Mouse (Mus musculus) testis, adult 2 months (tissue): Measurements from ENCODE around the gene Yif1b. TPM values are rescaled to one million over a fixed set of nuclear protein-coding genes. Genes with fewer than 3 reads are reported as not detected.

Experiments
- H3K27ac ChIP-seq: fragments of 200-500 bp; 2 replicates; pipeline ENCODE4 v1.5.1; 2012; ENCODE audit warnings: low read depth, low read length; ENCODE audit not compliant: control insufficient read depth, insufficient read depth
- H3K27me3 ChIP-seq: fragments of 200-500 bp; 2 replicates; pipeline ENCODE4 v1.6.1; 2012; ENCODE audit warnings: mild to moderate bottlenecking, low read length, moderate library complexity; ENCODE audit not compliant: control insufficient read depth, insufficient read depth
- H3K36me3 ChIP-seq: fragments of 200-500 bp; 2 replicates; pipeline ENCODE4 v1.6.1; 2012; ENCODE audit warnings: mild to moderate bottlenecking, low read length; ENCODE audit not compliant: control insufficient read depth, insufficient read depth
- H3K4me1 ChIP-seq: fragments of 200-500 bp; 2 replicates; pipeline ENCODE4 v1.6.1; 2012; ENCODE audit warnings: low read length; ENCODE audit not compliant: control insufficient read depth, insufficient read depth
- H3K4me3 ChIP-seq: fragments of 200-500 bp; 2 replicates; pipeline ENCODE4 v1.5.1; 2012; ENCODE audit warnings: low read depth, mild to moderate bottlenecking, low read length, moderate library complexity, mixed read lengths; ENCODE audit not compliant: control insufficient read depth
- CTCF ChIP-seq: fragments of 200-500 bp; IDR thresholded peaks from 2 replicates; pipeline ENCODE4 v1.5.1; 2012; ENCODE audit warnings: low read depth, mild to moderate bottlenecking, inconsistent platforms, low read length, moderate library complexity; ENCODE audit not compliant: control insufficient read depth, insufficient read depth, insufficient replicate concordance
- POLR2A ChIP-seq: fragments of 200-500 bp; IDR thresholded peaks from 2 replicates; pipeline ENCODE4 v1.6.1; 2012; ENCODE audit warnings: low read depth, mild to moderate bottlenecking, inconsistent platforms, low read length, moderate library complexity; ENCODE audit not compliant: control insufficient read depth
- polyA plus RNA-seq: library from polyadenylated mRNA; depleted of rRNA; stranded (reverse); fragments of >200 nt; gene quantifications from 2 replicates; pipeline ENCODE4 v1.2.3, GENCODE M21; 2012

The Yif1b gene
- polyA plus RNA-seq, 1 experiment: 321 TPM

GRCm38 (mm10) chr7:29289856-29290255 is 51.7 kb downstream of the Yif1b start:
- Histone ChIP-seq H3K4me3 (peak overlapping the region; percentile 67), H3K36me3 (no peaks in the 10 kb centered on the region), H3K27me3 (no peaks in the 10 kb centered on the region), H3K27ac (peak overlapping the region; percentile 50), H3K4me1 (peaks cover 14% of the 10 kb centered on the region)
- TF ChIP-seq CTCF (no peak), POLR2A (no peak)

- TF ChIP-seq POLR2A: no peak
- no peak for TF ChIP-seq CTCF
- Histone ChIP-seq H3K4me3 (no peak overlapping the region), H3K36me3 (no peaks in the 10 kb centered on the region), H3K27ac (peak overlapping the region; percentile 47), H3K27me3 (no peaks in the 10 kb centered on the region), H3K4me1 (peaks cover 16% of the 10 kb centered on the region)
These were observed 52.8 kb downstream of the Yif1b start for GRCm38 (mm10) chr7:29290691-29291485.

- Histone ChIP-seq H3K4me3 (no peak overlapping the region), H3K4me1 (peaks cover 21% of the 10 kb centered on the region), H3K27ac (peak overlapping the region; percentile 32), H3K27me3 (no peaks in the 10 kb centered on the region), H3K36me3 (no peaks in the 10 kb centered on the region)
- TF ChIP-seq CTCF (no peak), POLR2A (no peak)
These were observed 53.7 kb downstream of the Yif1b start for GRCm38 (mm10) chr7:29291616-29292457.

- TF ChIP-seq CTCF (no peak), POLR2A (no peak)
- Histone ChIP-seq H3K36me3 (no peaks in the 10 kb centered on the region), H3K27me3 (no peaks in the 10 kb centered on the region), H3K4me1 (peaks cover 23% of the 10 kb centered on the region), H3K4me3 (no peak overlapping the region), H3K27ac (peak overlapping the region; percentile 66)
These were observed 54.4 kb downstream of the Yif1b start for GRCm38 (mm10) chr7:29292458-29293098.

GRCm38 (mm10) chr7:29293131-29294065 is 55.3 kb downstream of the Yif1b start:
- H3K4me1 ChIP-seq: peaks cover 22% of the 10 kb centered on the region
- H3K27me3 ChIP-seq: no peaks in the 10 kb centered on the region
- peak overlapping the region; percentile 66 for H3K27ac ChIP-seq
- H3K4me3 ChIP-seq: no peak overlapping the region
- TF ChIP-seq CTCF (no peak), POLR2A (no peak)
- H3K36me3 ChIP-seq: no peaks in the 10 kb centered on the region

- Histone ChIP-seq H3K27ac (no peak overlapping the region), H3K4me1 (peaks cover 17% of the 10 kb centered on the region), H3K4me3 (no peak overlapping the region)
These were observed 56.1 kb downstream of the Yif1b start for GRCm38 (mm10) chr7:29294111-29294761.

More at GRCm38 (mm10) chr7:29294111-29294761, 56.1 kb downstream of the Yif1b start:
- H3K27me3 ChIP-seq: no peaks in the 10 kb centered on the region
- TF ChIP-seq CTCF (no peak), POLR2A (no peak)
- H3K36me3 ChIP-seq: no peaks in the 10 kb centered on the region
